Mouse (Mus musculus) brain, adult 2 months (tissue): ENCODE data around the gene Olfr649.

ENCODE experiments used
- DNase-seq: peaks from one replicate; pipeline ENCODE4 v3.0.0; 2011; ENCODE audit warnings: low read depth, low spot score

The Olfr649 gene

DNA sequence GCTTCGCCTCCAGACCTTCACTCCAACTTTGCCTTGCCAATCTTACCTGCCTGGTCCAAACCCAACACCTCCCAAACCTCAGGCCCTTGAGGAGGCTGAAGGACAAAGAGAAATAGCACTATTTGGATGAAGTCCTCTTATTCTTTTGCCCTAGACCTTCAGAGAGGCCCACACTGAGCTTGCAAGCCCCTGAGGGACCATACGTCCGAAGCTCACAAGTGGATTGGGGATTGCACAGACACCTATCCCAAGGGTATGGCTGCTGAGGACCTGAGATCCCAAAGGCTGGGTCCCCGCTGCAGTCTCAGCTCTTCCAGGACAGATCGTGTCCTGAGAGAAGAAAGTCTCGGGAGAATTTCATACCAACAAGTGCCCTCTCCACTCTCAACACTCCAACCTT is at the start of gene Olfr649:
Olfr649 (minus strand) TSS at position 101 of the 400 bp plus-strand sequence.
- no peak for DNase-seq

DNA sequence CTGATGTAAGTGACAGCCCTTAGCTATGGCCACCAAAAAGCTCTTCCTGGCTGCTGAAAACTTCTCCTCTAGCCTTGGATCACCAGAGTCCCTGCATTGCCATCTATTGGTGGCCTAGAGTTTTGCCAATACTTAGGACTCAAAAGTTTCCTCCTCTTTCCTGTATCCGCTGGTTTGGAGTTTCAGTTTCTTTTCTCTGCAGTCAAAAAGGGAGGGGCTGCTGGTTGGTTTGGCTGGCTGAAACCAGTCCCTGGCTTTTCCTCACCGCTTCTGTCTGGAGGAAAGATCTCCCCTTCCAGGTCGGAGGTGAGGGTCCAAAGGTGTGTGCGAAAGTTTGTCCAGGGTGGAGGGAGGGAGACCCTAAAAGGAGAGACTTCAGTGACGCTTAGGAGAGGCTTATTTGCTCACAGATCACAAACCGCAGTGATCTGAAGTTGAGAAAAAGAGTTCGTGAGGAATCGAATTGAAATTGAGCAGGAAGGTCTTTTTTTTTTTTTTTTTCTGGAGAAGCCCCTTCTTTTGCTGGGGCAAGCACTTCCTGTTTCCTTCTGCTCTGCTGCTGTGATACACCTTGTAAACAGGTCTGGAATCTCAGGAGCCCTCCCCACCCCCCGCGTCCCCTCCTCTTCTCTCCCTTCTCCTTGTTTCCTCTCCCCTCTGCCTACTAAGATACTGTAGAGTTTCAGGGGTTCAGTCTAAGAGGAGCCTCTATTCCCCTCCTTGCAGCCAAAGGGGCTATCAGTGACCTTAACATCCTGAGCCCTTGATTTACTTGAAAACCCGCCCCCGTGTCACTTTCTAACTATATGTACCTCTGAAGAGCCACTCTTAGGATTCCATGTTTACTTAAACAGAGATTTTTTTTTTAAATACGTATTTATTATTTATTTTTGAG is 48.7 kb upstream of the Olfr649 start, which contains the start of gene Trim34a:
Trim34a (plus strand) TSS at position 171 of the 895 bp plus-strand sequence.
- DNase-seq = peak; percentile 47

DNA sequence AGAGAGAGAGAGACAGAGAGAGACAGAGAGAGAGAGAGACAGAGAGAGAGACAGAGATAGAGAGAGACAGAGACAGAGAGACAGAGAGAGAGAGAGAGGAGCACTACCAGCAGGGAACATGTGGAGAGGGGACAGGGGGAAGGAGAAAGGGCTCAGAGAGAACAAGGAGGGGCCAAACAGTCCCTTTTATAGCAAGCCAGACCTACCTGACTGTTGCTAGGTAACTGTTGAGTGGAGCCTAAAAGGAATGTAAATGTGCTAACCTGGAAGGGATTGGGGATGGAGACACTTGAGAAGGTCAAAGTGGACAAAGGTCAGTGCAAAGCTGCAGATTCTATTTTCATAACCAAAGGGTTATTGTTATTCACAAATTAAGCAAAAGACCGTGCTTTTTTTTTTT is 47.8 kb upstream of the Olfr649 start:
- no peak for DNase-seq

DNA sequence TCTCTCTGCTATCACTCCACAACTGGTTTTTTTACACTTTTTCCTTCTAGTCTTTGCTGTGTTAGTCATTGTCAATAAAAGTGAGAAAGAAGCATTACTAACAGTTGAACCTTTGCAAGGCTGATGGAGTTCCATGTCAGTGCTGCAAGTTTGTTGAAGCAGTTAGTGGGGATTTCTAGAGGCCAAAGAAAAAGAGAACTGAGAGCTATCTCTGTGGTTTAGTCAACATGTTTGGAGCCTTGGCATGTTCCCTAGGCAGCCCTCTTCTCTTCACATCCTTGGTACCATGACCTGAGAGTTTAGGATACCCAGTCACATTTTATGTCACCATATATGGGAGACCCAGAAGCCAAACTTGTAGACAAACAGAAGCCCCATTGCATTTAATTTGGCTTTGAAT is 45.1 kb upstream of the Olfr649 start:
- no peak for DNase-seq

DNA sequence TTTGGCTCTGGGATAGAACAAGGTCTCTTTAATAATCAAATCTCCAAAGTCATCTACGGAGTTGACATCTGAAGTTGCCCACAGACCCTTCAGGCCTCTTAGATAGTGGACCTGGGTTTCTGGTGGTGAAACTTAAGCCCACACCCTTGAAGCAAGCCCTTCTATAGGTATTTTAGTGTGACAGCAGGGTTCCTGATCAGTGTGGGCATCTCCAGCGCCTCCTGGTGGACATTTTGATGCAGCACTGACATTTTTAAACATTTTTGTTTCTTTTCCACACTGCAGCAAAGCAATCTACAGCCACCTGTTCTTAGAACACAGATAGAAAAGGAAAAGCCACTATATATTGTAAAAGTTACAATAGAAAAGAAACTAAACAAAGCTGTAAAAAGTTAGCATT is 35.4 kb upstream of the Olfr649 start:
- peak; percentile 6 for DNase-seq

DNA sequence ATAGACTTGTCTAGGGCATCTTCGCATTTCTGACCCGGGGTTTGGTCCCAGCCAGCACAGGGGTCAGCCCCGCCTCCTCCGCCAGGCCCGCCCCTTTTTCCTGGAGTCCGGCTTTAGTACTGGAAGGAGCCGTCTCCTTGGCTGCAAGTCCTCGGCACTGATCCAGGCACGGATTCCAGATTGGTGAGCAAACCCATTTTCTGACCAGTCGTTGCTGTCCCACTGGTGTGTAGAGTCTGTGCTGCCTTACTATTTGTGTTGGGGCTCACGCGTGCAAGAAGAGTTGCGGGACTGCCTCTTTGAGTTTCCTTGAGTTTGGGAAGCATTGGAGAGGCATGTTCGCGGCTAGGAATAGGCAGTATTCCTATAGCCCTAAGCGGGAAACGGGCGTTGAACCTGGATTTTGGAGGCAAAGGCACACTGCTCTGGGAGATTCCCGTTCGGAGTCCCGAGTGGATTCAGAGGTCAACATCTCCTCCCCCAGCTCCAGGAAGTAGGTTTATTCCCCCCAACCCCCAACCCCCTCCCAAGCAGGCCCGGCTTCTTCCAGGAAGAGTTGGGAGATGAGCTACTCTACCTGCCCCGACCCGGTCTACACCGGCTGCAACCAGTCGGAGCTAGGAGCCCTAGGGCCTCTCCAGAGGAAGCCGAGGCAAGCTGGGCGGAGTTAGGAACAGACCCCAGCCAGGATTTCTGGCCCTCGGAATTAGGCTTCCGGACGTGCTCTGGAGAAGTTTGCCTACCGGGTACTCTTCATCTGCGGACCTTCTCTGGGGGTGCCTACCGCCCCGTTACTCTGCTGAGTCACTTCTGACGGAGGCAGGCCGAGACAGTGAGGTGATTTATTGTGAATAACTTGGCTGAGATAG is 23.1 kb upstream of the Olfr649 start, which contains the start of gene Trim6:
Trim6 (plus strand) TSS at position 93 of the 869 bp plus-strand sequence.
- DNase-seq = peak; percentile 1

DNA sequence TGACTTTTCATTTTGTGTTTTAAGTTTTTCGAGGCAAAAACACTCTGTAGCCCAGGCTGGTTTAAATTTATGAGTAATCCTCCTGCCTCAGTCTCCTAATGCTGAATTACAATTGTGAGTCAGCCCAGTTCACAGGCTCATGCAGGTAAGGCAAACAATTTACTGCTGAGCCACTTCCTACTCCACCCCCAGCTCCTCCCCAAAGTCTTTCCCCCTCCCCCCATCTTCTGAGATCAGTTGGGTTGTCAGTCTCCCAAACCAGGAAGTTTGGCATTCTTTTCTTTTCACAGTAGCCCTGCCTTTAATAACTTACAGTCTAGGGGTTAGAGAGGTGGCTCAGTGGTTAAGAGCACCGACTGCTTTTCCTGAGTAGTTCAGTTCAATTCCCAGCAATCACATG is 22.1 kb upstream of the Olfr649 start:
- DNase-seq = no peak

DNA sequence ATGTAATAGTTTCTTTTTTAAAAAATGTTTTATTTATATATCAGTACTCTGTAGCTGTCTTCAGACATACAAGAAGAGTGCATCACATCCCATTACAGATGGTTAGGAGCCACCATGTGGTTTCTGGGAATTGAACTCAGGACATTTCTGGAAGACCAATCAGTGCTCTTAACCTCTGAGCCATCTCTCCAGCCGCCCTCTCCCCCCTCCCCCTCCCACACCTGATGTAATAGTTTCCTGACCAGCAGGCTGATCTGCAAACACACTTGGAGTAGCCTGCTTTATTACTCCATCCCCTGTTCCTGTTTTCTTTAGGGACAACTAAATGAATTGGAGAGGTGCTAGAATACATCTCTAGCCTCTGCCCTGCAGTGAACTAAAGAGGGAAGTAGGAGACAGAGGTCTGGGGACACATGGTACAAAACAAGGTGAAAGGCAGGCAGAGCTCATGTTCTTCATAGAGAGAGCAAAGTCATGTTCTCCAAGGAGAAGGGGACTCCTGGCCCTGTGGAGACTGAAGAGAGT is 20.3 kb upstream of the Olfr649 start:
- no peak for DNase-seq

DNA sequence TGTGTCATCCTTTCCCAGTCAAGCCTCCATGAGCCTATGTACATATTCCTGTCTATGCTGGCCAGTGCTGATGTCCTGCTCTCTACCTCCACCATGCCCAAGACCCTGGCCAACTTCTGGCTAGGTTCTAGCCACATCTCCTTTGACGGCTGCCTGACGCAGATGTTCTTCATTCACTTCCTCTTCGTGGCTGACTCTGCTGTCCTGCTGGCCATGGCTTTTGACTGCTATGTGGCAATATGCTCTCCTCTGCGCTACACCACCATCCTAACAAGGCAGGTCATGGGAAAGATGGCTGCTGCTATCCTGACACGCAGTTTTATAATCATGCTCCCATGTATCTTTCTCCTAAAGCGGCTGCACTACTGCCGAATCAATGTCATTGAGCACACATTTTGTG is 10.4 kb upstream of the Olfr649 start:
- DNase-seq = no peak

DNA sequence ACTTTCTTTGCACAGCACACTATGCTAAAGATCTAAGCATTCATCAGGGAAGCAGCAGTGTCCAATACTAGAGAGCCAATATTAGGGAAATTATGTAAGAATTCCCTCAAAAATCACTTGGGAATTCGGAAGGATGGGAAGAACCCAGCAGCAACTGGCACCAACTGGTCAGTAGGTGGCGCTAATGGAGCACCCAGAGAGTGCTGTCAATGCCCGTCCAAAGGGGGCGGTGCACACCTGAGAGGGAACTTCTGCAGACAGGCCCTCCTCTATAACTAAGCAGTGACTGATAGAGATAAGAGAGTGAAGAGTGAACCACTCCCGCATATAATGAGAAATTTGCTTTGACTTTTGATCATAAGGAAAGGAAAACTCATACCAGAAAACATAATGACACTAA is 4.0 kb upstream of the Olfr649 start:
- peak; percentile 54 for DNase-seq

DNA sequence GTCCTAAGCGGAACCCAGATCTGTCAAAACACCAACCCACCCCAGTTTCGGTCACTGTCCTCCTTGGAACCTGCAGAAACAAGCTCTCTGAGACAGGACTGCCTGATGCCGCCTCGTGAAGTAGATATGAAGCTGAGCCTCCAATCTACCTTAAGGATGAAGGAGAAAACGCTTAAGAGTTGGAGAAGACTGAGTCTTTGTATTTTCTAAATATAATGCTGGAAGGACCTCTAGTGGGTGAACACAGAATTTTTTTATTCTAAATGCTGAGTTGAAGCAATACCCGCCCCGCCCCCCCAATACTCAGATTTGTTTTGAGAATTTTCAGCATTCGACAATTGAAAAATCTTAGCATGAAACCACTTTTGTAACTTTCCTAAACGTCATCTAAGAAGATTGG is 4.5 kb downstream of the Olfr649 start:
- DNase-seq = no peak

DNA sequence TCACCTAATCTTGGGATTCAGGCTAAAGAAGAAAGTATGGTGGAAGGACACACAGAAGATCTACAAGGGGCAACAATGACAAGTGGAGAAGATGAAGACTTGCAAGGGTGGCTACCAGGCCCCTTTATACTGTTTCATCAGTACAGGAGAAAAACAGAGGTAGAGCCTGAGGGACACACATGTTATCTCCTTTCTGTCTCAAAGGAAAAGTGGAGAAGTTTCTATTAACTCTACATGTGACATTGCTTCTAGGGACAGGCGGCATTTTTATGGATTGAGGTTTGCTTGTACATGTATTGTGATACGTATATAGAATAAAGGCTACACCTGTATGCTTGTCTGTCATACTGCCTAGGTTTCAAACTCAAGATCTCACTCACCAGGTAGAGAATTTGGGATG is 12.5 kb downstream of the Olfr649 start, which contains the start of gene Olfr648:
Olfr648 (minus strand) TSS at position 101 of the 400 bp plus-strand sequence.
- no peak for DNase-seq

DNA sequence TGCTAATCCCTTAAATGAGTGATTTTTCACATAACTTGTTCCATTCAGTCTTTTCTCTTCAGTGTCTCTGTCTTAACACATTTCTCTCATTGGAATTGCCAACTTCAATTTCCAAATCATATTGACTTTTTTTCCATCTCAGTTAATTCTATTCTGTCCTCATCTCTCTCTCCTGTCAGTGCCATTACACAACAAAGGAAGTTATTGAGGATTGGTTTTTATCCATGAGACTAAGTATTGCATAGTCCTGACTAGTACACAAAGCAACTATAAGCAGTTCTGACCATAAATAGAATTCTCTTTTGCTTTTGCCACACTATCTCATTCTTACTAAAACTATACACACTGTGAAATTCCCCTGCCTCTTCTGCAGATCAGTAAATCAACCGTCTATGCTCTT is 16.7 kb downstream of the Olfr649 start:
- DNase-seq = no peak

DNA sequence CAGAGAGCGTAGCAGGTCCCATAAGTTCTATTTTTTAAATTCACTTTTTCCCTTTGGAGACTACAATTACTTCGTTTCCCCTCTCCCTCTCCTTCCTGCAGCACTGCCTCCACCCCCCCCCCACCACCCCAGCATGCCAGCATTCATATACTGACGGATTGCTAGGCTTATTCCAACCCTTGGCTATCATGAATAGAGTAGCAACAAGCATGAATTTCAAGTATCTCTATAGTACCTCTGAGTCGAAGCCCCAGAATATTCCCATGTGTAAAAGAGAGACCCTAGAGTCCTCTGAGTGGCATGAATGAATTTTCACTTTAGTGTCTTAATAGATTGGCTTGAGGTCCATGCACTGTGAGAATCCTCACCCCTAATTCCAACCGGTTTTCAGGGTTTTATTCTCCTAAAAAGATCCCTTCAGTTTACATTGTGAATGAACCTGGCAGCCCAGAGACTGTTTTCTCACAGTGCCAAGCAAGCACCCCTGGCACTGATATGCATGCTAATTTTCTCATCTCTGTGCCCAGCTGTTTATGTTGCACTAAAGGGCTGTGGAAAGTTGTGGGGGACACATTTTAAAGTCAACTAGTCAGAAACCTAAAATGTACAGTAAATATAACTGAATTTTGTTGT is 17.2 kb downstream of the Olfr649 start:
- no peak for DNase-seq

DNA sequence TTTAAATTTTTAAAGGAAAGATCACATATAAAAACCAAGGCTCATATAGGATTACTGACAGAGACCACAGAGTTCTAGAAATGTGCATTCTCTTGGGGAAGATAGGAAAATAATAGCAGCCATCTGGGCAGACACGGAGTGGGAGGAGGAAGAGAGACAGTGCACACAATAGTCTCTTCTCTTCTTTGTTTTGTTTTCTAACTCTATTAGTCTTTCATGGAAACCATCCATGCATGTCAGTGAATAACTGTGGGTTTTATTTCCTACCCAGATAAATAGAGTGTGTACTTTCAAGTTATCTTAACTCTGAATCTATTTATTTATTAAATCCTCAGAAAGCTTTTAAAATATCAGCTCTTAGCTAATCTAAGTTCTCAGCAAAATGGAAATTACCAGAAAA is 20.7 kb downstream of the Olfr649 start:
- no peak for DNase-seq

DNA sequence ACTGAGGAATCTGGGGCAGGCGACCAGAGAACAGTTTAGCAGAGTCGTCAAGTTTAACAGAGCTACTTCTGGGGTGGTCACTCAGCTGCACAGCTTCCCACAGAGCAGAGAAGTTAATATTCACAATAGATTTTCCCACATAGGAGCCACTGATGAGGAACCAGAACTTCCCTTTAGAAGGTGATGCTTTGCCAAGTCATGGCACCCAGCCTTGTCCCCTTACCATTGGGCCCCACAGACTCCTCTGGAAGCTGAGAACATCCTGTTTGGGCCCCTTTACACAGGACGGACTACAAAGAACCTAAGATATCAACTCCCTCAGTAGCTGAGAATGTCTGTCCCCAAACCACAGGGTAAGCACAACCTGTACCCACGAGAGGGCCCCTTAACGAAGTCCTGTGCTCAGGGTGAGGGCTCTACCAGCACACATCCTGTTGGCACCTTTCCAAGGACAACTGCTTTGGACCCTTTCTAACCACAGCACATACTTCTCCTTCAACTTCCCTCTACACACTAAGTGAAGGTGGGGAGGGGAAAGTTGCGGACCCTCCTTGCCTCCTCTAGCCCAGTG is 26.1 kb downstream of the Olfr649 start:
- DNase-seq = peak; percentile 15

DNA sequence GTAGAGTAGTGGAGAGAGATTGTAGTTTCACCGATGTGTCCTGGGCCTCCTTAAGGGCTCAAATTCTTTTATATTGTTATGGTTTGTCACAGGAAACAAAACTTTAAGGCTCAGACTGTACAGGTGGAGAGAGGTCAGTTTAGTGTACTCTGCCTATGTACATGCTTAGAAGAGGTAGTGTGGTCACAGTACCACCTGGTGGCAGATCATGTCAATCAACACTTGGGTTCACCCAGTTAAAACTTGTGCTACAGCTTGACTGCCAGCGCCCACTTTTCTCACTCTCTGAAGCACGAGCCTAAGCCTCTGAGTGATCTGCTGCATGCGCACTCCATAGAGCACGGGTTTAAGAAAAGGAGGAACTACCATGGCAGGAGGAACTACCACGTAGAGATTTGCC is 28.7 kb downstream of the Olfr649 start:
- no peak for DNase-seq

DNA sequence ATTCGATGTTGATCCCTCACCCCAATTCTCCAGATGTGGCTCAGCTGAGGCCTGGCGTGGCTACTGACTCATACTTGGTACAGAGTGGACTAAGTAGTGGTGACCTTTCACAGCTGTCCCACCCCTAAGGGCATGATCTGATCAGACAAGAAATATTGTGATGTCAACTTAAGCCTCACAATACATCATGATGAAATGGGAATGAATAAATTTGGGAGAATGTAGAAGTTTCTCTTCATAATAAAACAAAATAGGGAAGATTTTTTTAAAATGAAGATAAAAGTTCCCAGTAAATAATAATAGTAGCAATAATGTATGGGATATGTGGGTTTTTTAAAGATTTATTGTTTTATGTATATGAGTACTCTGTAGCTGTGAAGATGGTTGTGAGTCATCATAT is 45.3 kb downstream of the Olfr649 start, which contains the start of gene Ubqlnl:
Ubqlnl (minus strand) TSS at position 101 of the 400 bp plus-strand sequence.
- no peak for DNase-seq

DNA sequence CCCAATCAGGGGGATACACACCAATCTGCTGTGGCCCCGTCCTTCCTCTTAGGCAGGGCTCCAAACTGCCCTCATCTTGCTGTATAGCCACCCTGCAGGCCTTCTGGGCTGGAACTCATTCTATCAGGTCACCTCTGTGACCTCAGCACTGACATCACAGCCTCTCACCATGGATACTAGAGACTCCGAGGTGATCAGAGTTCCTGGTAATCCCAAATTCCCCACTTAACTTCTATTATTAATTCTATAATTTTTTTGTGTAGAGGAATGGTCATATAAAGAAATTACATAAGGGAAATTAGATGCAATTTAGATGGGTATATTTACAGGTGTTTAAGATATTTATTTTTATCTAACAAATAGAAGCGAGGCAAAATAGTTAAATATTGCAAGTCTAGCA is 52.6 kb downstream of the Olfr649 start, which contains the start of gene Ubqln3:
Ubqln3 (minus strand) TSS at position 101 of the 400 bp plus-strand sequence.
- DNase-seq = no peak
